Mouse (Mus musculus) left cerebral cortex, adult 8-10 months (tissue): ENCODE data around the gene Rab9. TPM values are rescaled to one million over a fixed set of nuclear protein-coding genes. Genes with fewer than 3 reads are reported as not detected.
"Not testable (repeated sequence)": the region's sequence is repeated elsewhere in the genome, so short reads cannot be mapped to it uniquely, and the experiment has no call there.

ENCODE experiments used
- DNase-seq, 2 experiments: peaks; one replicate each; pipeline ENCODE4 v3.0.0; 2022; ENCODE audit warnings: low spot score in 2 of 2
- total RNA-seq, 4 experiments: library from RNA; stranded (reverse); gene quantifications; 2 replicates each; pipeline ENCODE4 v1.2.4; 2022

The Rab9 gene
- 10 to 100 TPM; 35.2 to 41.2 (median 36.3) TPM for total RNA-seq

DNA sequence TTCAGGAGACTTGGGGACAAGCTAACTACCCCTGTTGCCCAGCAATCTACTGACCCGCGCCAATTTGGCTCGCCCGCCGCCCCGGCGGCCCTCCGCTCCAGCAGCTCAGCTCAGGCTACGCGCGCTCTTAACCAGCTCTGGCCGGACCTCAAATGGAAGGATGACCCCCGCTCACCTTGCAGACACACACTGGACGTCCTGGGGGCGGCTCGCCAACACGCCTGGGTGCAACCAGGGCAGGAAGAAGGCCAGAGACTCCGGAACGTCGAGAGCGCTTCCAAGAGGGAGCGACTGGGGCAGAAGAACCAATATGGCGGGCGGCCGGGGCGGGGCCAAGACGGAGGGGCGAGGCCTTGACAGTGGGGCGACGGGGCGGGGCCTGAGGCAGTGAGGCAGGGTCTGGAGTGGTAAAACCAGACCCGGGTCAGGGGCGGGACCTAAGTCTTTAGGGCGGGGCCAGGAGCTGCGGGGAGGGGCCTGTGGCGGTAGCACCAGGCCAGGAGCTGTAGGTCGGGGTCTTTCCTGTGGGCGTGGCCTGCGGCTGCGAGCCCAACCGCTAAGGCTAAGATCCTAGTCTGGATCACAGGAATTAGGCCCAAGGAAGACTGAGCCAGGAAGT, at the start of gene Rab9:
Gene Rab9, minus strand, starts transcription at position 503 of the 619 bp plus-strand sequence.
- peak; percentile 74 to 83 for DNase-seq

DNA sequence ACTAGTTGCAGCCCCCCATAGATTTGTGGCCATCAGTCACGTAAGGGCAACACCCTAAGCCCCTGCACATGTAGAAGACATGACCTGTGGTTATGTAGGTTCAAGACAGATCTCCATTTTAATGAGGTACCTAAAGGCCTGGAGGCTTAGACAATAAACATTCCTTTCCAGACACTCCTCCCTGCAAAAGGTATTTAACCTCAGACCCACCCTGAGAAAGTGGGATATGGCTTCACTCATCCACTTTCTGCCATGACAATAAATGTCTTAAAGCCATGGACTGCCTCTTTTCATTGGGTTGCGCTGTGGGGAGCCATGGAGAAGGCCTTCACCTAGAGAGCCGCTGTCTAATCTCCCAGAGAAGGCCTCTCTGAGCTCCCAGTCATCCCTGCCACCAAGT, 48.5 kb upstream of the Rab9 start:
- DNase-seq: no peak

DNA sequence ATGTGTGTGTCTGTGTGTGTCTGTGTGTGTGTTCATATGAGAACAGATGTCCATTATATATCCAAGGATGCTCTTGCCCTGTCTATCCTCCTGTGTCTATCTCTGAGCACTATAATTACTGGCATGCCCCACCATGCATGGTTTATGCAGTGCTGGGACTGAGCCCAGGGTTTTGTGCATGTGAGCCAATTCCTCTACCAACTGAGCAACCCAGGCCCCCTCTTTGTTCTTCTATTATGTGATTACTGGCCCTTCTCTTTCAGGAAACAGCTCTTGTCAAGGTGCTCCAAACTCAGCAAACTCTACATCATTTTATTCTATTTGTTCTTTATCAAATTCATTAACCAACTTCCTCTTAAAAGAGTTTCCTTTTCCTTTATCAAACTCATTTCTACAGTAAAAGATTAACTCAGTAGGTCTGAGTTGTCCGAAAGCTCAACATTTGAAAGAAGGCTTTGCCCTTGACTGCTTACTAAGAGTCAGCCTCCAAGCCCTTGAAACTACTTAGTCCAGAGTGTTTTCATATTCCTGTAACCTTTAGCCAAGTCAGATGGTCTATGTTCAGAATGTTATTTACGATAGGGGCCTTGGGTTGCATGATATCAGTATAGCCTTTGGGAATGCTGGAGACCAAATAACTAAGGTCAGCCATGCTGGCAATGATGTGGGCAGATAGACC, 46.1 kb upstream of the Rab9 start:
- DNase-seq: no peak

DNA sequence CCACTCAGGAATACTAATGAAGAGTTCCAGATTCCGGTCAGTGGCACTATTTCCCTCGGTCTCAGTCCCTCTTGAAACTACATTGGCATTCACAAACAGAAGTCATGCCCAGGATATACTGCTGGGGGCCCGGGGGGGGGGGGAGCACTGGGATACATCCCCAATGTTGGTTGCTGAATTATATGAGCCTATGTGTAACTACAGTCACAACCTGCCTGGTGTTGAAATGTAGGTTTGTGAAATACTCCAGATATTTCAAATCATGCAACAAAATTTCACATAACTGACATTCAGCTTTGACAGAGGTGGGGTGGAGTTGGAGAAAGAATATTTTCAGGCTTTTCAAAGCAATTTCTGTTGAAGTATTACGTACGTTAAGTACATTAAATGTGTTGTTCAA, 41.1 kb upstream of the Rab9 start:
- no peak for DNase-seq

DNA sequence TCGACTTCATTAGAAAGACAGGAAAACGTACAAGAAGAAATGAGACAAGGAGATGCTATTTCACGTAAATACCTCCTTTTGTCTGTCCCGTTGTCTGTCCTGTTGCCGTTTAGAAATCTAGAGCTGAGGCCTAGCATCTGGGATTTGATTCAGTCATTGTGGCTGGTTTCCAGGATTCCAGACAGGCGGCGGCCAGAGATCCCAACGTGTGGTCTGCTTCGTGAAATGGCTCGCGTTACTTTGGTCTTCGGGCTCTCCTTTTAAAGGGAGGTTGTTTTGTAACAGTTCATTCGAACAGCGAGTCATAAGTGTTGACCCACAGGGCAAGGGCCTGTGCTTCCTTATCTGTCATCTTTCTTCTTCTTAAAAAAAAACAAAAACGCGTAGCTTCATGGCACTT, 38.7 kb upstream of the Rab9 start, which contains the start of gene Tceanc:
Gene Tceanc, minus strand, starts transcription at position 223 of the 400 bp plus-strand sequence.
- DNase-seq: no peak

DNA sequence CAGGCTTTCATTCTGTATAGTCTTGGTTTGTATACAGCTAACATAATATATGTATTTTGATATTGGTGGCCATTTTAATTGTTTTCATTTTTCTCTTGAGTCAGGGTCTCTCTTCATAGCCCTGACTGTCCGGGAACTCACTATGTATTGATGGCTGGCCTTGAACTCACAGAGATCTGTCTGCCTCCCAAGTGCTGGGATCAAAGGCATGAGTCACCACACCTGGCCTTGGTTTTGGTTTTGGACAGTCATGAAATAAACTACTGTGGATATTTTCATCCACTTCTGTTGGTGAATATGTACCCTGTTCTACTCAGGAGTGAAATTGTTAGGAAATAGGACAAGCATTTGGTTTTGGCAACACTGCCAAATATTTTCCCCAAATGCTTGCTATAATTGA, 37.0 kb upstream of the Rab9 start:
- DNase-seq: no peak

DNA sequence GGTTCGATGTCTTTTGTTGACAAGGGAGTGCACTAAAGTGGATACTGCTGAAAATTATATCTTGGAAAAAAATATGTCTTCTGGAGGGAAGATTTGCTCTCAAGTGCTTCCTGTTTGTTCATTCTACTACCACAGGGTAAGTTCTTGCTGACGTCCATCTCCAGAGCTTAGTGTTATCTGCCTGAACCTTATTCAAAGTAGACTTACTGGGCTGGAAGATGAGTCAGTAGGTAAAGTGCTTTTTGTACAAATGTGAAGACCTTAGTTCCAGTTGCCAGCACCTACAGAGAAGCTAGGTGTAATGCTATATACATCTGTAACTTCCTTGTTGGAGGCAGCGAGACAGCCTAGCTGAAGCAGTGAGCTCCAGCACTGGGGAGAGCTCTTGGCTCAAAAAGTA, 36.3 kb upstream of the Rab9 start:
- no peak for DNase-seq

DNA sequence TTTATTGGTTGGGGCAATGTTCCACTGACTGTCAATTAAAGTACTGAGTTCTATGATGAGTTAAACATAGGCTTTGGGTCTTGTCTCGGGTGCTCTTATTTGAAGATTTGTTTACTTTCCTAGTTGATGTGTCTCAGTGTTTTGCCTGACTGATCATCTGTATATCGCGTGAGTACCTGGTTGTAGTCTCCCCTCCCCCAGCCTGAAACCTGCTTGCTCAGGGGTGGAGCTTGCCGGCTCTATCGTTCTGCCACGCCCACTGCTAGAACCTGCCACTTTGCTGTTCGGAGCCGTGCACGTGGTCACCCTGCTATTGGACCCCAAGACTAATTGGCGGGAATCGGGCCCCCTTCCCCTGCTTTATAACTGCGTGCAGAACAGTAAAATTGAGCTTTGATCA, 34.4 kb upstream of the Rab9 start:
- not testable (repeated sequence) for DNase-seq

DNA sequence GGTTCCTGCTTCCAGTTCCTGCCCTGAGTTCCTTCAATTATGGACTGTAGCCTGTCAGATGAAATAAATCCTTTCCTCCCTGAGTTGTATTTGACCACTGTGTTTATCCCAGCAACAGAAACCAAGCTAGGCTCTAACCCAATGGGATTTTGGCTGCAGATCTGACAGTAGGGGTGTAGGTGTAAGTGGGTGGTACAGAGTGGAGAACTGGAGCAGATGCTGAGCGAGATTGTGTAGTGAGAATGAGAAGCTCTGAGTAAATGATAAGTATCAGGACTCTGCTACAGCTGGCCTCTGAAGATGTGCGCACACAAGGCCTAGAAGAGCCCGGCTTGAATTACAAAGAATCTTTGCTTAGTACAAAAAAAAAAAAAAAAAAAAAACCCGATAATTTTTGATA, 32.4 kb upstream of the Rab9 start:
- no peak for DNase-seq

DNA sequence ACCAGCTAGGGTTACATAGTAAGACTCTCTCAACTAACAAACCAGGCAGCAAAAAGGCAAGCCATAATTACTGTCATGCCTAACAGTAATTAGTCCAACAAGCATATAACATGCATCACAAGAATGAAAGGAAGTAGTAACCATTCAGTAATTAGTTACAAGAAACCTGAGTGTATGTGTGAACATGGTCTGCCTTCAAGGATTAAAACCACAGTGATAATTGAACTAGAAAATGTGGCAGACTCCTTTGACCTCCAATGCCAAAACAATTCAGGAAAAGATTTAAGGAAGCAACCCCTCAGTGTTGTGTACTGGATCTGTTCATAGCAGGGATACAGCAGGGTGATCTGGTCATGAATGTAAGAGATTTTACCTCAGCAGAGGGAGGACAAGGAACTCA, 31.4 kb upstream of the Rab9 start:
- no peak for DNase-seq

DNA sequence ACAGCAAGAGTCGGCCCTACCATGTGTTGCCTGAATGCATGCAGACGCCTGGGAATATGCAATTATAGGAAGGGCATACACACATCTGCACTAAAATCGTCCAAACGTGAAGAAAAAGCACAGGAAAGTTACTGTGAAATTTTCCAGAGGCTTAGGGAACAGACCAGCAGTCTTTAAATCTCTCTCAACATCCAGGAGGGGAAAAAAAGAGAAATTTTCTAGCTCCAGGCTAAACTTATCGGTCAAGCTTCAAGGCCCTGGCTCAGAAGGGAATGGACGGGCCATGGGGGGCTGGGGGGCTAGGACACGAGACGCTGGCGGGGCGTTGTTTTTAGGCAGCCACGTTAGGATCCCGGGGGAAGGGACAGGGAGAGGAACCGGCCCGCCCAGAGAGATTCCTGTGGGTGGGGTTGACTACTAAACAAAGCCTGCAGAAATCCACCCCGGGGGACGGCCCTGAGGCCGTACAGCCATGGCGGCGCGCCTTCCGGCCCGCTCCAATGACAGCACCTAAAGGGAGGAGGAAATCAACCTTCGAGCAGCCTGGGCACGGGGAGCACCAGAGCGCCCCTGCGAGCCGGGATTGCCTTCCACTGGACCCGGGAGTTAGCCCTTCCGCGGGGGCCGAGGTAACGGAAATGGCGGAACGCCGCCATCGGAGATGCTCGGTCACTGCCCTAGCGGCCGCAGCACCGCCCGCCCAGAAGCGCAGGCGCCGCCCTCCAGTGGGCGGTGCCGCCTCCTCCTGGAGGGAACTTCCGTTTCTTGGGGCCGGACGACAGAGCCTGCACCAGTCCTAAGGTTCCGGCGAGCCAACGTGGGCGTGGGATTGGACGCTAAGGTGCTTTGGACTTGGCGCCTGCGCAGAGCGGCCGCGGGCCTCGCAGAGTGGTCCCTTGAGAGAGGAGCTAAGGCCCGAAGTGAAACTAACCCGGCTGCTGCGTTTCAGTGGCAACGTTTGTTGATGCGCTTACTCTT, 30.4 kb upstream of the Rab9 start:
- DNase-seq: peak; percentile 77 to 92

DNA sequence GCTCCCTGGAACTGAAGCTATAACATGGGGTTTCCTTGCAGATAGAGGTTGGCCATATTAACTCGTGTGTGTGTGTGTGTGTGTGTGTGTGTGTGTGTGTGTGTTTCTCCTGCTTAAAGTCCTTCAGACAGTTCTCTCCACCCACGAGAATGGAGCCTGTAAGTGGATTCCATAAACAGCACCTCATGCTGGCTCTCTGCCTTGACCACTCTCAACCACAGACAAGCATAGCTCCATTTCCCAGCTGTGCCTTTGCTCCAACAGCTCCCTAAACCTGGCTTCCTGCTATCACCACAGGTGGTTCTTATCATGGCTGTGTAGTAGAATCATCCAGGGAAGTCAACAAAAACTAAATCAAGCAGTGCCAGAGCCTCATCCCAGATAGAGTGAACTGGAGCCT, 24.8 kb upstream of the Rab9 start:
- no peak for DNase-seq

DNA sequence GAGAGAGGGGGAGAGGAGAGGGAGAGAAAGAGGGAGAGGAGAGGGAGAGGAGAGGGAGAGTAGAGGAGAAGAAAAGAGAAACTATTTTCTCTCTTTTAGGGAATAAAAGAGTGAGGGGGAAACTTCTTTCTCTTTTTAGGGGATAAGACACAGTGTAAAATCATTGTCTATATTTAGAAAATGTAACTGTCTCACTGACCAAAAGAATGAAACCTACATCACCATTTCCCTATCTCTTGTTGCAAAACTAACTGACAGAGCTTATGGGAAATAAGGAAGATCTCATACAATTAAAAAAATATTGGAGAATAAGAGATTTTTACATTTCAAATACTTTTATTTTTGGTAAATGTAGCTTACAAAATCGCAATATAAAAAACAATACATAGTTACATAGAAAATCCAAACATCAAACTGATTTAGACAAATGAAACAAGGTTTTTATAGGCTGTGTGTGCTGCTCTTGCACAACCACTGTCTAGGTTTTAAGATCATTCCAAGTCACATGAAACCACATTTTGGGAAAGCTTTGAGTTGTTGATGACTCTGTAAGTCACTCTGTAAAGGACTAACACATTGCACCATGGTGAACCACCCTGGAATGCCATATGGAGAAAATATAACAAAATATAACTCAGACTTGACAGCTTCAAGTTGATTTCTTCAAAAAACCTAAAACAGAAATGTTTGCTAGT, 20.0 kb upstream of the Rab9 start:
- no peak for DNase-seq

DNA sequence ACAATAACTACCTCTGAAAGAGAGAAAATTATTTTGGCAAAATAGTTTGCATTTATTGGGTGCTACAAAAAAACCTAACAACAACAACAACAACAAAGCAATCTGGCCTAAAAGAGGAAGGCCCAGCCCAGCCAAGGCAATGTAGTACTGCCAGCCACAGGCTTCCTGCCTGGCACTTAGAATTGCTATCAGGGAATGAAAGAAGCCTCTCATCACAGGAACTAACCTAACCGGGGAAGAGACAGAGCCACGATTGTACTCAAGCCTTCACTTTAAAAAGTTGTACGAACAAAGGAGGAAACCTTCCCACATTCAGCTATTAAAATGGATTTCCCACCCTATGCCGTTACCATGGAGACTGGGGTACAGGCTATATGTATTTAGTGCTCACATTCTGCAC, 18.1 kb upstream of the Rab9 start:
- DNase-seq: peak in 1 of 2 experiments; percentile 25

DNA sequence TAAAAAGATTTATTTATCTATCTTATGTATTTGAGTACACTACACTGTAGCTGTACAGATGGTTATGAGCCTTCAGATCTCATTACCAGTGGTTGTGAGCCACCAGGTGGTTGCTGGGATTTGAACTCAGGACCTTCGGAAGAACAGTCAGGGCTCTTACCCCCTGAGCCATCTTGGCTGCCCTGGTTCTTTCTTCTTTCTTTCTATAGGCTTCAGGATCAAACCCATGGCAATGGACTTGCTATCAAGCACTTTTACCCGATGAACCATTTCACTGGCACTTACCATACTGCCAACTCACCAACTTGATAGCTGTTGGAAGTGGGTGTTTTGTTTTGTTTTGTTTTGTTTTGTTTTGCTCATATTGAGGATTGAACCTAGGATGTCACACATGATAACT, 15.4 kb upstream of the Rab9 start:
- no peak for DNase-seq

DNA sequence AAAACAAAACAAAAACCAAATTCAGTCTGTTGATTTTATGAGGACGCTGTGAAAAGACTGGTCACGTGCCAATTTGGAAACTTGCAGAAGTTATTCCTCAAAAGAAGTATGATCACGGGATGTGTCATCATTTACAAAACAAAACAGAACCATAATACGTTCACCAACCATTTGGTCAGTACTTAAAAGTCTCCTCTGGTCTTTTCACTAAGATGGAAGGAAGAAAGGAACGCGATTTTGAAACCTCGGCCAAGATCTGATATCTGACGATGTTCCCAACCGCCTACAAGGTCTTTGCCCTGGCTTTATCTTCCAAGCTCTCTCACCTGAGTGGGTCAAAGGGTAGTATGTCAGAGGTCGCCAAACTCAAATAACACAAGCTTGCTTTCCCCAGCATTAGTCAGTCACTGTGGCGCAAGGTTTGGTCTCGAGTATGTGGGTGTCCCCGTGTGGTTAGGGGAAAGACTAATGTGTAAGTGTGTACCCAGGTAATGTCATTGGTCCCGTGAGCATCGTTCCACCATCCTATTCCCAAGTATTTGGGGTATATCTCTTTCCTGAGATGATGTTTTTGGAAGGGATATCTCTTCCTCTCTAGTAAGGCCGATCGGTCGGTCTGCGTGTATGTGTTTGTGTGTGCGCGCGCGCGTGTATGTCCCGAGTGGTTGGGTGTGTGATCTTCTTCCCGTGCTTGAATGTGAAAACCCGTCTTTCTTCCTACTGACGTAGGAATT, 869 bp downstream of the Rab9 start:
- DNase-seq: peak in 1 of 2 experiments; percentile 7

DNA sequence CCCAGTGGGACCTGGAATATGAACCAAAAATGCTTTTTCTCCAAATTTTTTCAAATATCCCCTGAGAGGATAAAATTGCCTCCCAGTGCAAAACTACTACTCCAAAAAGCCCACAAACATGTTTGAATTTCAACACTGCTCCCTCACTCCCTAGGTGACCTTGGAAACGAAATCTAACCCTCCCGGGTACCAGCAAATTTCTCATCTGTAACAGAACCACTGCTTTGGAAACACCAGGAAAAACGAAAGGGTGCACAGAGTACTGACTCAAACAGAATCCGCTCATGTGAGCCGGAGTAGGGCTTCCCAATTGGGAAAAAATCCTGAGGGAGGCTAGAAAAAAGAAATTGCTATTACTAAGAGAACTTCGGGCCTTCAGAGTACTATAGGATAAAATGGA, 2.3 kb downstream of the Rab9 start:
- no peak for DNase-seq

DNA sequence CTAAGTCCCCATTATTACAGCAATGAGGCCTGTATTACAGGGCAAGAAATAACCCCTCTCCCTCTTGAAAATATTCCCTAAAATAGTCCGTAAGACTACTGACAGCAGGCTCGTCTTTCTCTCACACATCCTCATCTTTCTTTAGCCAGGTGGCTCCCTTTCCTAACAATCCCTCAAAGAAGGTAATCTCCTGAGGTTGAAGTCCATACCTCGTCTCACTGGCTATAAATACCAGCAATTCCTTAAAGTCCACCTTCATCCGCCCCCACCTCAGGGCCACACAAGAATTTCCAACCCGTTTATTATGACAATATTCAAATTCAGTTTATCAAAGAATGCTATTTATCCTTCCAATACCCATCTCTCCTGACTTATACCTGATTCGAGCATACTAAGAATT, 7.1 kb downstream of the Rab9 start:
- no peak for DNase-seq

DNA sequence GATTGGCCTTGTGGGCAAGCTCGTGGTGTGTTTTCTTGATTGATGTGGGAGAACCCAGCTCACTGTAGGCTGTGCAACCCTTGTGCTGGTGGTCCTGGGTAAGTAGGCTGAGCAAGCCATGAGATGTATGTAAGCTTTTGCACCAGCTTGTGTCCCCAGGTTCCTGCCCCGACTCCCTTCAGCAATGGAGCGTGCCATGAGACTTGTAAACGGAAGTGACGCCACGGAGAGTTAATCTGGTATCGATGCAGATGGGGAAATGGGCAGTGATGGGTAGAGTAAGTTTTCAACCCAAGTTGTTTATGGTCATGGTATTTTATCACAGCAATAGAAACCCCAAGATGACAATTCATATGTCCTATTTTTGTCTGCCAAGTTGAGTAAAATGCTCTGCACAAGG, 11.3 kb downstream of the Rab9 start:
- no peak for DNase-seq

DNA sequence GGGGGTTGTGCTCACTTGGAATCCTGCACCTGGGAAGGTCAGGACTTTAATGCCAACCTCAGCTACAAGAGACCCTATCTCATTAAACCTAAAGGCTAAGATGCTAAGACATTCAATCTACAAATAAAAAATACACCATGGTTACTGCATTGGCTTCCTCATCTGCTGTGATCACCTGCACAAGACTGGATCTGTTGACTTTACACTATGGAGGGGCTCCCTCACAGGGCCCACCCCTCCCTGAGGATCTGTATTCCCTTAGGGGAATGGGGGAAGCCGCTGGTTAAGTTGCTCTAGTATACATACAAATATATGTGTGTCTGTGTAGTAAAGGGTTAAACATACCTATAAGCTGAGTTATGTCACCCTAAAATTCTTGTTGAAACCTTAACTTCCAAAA, 24.1 kb downstream of the Rab9 start:
- no peak for DNase-seq

DNA sequence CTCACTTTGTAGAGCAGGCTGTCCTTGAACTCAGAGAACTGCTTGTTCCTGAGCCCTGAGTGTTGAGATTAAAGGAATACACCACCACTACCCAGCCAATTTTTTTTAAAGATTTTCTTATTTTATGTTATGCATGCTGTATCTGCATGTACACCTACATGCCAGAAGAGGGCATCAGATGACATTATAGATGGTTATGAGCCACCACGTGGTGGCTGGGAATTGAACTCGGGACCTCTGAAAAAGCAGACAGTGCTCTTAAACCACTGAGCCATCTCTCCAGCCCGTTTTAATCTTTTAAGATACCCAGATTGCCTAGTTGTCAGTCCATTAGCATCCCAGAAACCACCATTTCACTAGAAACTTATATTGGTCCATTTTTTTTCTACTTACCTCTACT, 25.3 kb downstream of the Rab9 start:
- DNase-seq: no peak
